Mouse (Mus musculus) embryonic facial prominence, embryonic 11.5 days (tissue): ENCODE measurements at regions not wholly inside any gene's neighbourhood (a gene's known extent, or its start where the extent isn't known, plus 50 kb on each side); places are given as distances from the start of the nearest gene placed in this dataset.

Experiments used
- ATAC-seq: fragments of 200-750 bp; cut with Nextera tagmentation; replicated peaks from 2 replicates; pipeline ENCODE4 v1.8.0; 2017; ENCODE audit warnings: low read depth; ENCODE audit not compliant: insufficient number of reproducible peaks, low FRiP score, low TSS enrichment
- DNase-seq: peaks from one replicate; pipeline ENCODE4 v3.0.0-alpha.2; 2015; ENCODE audit warnings: low spot score
- H3K27ac ChIP-seq: fragments of 300-500 bp; sonication (generic); replicated peaks from 2 replicates; pipeline ENCODE4 v1.5.1; 2014; ENCODE audit warnings: mild to moderate bottlenecking, low read depth, low read length, control low read depth
- H3K27me3 ChIP-seq: fragments of 300-500 bp; sonication (generic); 2 replicates; pipeline ENCODE4 v1.6.1; 2014; ENCODE audit warnings: mild to moderate bottlenecking, low read length, moderate library complexity, mixed read lengths; ENCODE audit not compliant: control insufficient read depth, insufficient read depth
- H3K36me3 ChIP-seq: fragments of 300-500 bp; sonication (generic); replicated peaks from 2 replicates; pipeline ENCODE4 v1.6.1; 2014; ENCODE audit warnings: low read depth, mild to moderate bottlenecking, low read length, moderate library complexity, mixed read lengths; ENCODE audit not compliant: control insufficient read depth, insufficient read depth
- H3K4me1 ChIP-seq: fragments of 300-500 bp; sonication (generic); 2 replicates; pipeline ENCODE4 v1.6.1; 2014; ENCODE audit warnings: low read length, mixed read lengths; ENCODE audit not compliant: control insufficient read depth, insufficient read depth
- H3K4me2 ChIP-seq: fragments of 300-500 bp; sonication (generic); 2 replicates; pipeline ENCODE4 v1.6.1; 2014; ENCODE audit warnings: low read depth, mild to moderate bottlenecking, control low read depth, low read length, moderate library complexity
- H3K4me3 ChIP-seq: fragments of 300-500 bp; sonication (generic); 2 replicates; pipeline ENCODE4 v1.5.1; 2014; ENCODE audit warnings: low read depth, low read length, control low read depth
- H3K9ac ChIP-seq: fragments of 300-500 bp; sonication (generic); replicated peaks from 2 replicates; pipeline ENCODE4 v1.6.1; 2014; ENCODE audit warnings: mild to moderate bottlenecking, control low read depth, low read length
- H3K9me3 ChIP-seq: fragments of 300-500 bp; sonication (generic); replicated peaks from 2 replicates; pipeline ENCODE4 v1.6.1; 2016; ENCODE audit warnings: mild to moderate bottlenecking, low read length, inconsistent platforms, mixed read lengths; ENCODE audit not compliant: control insufficient read depth
- WGBS: fragments of 180-500 bp; shearing (Covaris S2); extraction: QIAGEN DNeasy Blood & Tissue Kit; methylation state at CpG from one replicate; pipeline ENCODE4 v1.1.7; 2014; 5-methylcytosine and 5-hydroxymethylcytosine counted together

DNA sequence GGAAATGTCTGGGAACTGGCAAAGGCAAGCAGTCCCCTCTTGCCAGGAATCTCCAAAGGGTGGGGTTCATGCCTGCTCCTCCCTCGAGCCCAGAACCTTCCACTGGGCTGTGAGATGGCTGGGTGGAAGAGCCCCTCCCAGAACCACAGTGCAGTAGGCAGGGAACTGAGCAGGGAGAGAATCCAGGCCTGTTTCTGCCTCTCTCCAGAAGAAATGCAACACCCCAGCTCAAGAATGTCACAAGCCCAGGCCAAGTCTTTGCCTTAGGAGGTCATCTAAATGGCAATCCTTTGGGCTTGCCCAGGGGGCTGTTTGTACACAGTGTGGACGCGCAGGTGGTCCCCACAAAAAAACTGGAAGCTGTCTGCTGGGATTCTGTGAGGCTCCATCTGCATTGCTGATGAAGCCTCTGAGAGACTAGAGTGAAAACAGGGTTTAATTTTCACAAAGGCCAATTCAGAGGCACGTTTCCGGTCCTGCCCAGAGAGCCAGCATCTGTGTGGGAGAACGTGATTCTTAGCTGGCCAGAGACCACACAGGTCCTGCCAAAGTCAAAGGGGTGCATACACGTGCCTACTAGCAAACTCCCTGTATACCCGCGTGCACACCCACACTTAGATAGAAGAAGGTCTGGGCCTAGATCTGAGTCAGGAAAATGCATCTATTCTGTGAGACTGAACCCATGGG is 129.0 kb downstream of the Hmg20a start:
- no peaks in the 10 kb centered on the region for H3K27me3 ChIP-seq
- H3K4me1 ChIP-seq = no peaks in the 10 kb centered on the region; the same call in 1 of the 2 replicates
- DNase-seq (no peak), ATAC-seq (no peak)
- no peak overlapping the region for H3K9ac ChIP-seq
- no peak overlapping the region for H3K27ac ChIP-seq
- H3K9me3 ChIP-seq = no peaks in the 10 kb centered on the region
- H3K36me3 ChIP-seq = no peaks in the 10 kb centered on the region
- H3K4me3 ChIP-seq = no peak overlapping the region
- H3K4me2 ChIP-seq = no peak overlapping the region
- WGBS = 53% methylated on average over 9 of the region's 9 CpGs

- Histone ChIP-seq H3K36me3 (no peaks in the 10 kb centered on the region), H3K27ac (no peak overlapping the region), H3K4me2 (no peak overlapping the region), H3K4me3 (no peak overlapping the region), H3K9ac (no peak overlapping the region), H3K9me3 (no peaks in the 10 kb centered on the region), H3K4me1 (peaks cover 4% of the 10 kb centered on the region; the same call in 1 of the 2 replicates), H3K27me3 (no peaks in the 10 kb centered on the region)
- 73% methylated on average over 8 of the region's 8 CpGs for WGBS
- no peak for ATAC-seq
- DNase-seq = no peak
Measured at GRCm38 (mm10) chr9:56549774-56550173, 131.4 kb downstream of the Hmg20a start.

DNA sequence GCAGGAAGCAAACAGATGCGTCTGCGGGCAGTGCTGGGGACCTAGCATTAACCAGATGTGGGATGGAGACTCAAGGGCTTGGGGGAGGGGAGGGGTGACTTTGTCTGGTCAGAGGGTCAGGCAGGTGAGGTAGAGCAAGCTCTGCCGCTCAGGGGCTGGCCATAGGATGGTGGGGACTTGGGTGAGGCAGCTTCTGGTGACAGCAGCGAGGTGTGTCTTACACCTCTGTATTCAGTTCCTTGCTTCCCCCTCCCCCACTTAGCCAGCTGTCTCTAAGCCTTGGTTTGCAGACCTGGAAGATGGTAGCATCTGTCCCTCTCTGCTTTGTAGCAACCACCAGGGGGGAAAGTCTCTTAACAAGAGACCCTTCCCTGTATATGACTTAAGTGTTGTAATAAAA is 131.8 kb downstream of the Hmg20a start:
- H3K9ac ChIP-seq = no peak overlapping the region
- H3K36me3 ChIP-seq = no peaks in the 10 kb centered on the region
- H3K4me1 ChIP-seq = peaks cover 4% of the 10 kb centered on the region; the same call in 1 of the 2 replicates
- 50% methylated on average over 4 of the region's 4 CpGs for WGBS
- H3K27me3 ChIP-seq = no peaks in the 10 kb centered on the region
- no peak overlapping the region for H3K4me3 ChIP-seq
- H3K4me2 ChIP-seq = no peak overlapping the region
- H3K9me3 ChIP-seq = no peaks in the 10 kb centered on the region
- DNase-seq (no peak), ATAC-seq (no peak)
- no peak overlapping the region for H3K27ac ChIP-seq

DNA sequence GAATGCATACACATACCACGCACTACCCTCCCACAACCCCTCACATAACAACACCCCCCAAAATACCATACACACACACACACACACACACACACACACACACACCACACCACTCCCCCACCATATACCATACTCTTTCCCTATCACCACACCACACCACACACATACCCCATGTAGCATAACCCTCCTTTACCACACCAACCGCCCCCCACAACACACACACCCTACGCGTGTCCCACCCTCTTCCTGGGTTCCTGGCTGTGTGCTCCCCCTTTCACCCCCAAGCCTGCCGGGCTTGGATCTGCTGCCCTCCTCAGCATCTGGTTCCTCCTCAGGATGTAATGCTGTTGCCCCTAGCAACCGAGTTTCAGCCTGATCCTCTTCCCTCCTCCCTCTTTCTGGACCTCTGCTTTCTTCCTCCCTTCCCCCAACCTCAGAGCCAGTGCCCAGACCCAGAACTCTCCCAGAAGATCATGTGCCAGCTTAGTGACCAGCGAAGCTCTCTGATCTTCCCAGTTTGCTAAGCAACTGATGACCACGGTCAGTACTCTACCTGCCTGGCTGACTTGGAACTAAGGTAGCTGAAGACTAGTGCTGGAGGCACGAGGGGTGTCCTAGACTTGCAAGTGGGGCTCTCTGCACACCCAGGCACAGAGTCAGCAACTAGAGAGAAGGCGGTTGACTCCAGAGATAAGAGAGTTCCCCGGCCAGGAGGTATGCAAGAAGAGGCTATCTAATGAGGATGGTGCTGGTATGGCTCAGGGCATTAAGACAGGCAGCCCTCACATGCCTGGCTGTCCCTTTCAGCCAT is 133.2 kb downstream of the Hmg20a start:
- Histone ChIP-seq H3K9me3 (no peaks in the 10 kb centered on the region), H3K36me3 (no peaks in the 10 kb centered on the region), H3K4me3 (no peak overlapping the region), H3K9ac (no peak overlapping the region), H3K27ac (no peak overlapping the region), H3K4me1 (peaks cover 4% of the 10 kb centered on the region; the same call in 1 of the 2 replicates), H3K27me3 (no peaks in the 10 kb centered on the region), H3K4me2 (no peak overlapping the region)
- 65% methylated on average over 11 of the region's 11 CpGs for WGBS
- ATAC-seq (no peak), DNase-seq (peak; percentile 51)

DNA sequence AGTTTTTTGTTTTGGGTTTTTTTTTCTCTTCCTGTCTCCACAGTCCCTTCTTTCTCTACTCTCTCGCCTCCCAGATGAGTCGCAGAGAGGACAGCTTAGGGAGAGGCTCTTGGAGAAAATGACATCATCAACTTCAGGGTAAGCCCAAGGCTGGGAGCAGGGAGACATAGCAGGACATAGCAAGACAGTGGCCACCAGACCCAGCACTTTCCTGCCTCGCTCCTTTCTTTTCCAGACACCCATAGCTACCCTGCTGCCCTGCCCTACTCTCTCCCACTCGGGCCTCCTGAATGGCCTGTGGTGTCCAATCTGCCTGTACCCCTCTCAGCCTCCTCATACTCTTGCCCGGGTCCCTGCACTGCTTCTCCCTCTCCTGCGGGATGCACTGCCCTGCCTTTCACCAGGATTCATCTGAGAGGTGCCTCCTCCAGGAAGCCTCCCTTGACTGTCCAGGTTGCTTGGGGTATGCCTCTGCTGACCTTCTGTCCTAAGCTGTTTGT is 133.8 kb downstream of the Hmg20a start:
- WGBS = 60% methylated on average over 6 of the region's 6 CpGs
- H3K9ac ChIP-seq = no peak overlapping the region
- DNase-seq (no peak), ATAC-seq (no peak)
- H3K9me3 ChIP-seq = no peaks in the 10 kb centered on the region
- H3K4me2 ChIP-seq = no peak overlapping the region
- H3K27me3 ChIP-seq = no peaks in the 10 kb centered on the region
- peaks cover 4% of the 10 kb centered on the region; the same call in 1 of the 2 replicates for H3K4me1 ChIP-seq
- H3K4me3 ChIP-seq = no peak overlapping the region
- H3K36me3 ChIP-seq = no peaks in the 10 kb centered on the region
- no peak overlapping the region for H3K27ac ChIP-seq

GRCm38 (mm10) chr9:56552766-56553165 is 134.4 kb downstream of the Hmg20a start:
- Histone ChIP-seq H3K9ac (no peak overlapping the region), H3K4me1 (peaks cover 4% of the 10 kb centered on the region; the same call in 1 of the 2 replicates), H3K36me3 (no peaks in the 10 kb centered on the region), H3K9me3 (no peaks in the 10 kb centered on the region), H3K27me3 (no peaks in the 10 kb centered on the region), H3K27ac (no peak overlapping the region), H3K4me2 (no peak overlapping the region), H3K4me3 (no peak overlapping the region)
- DNase-seq (peak; percentile 80), ATAC-seq (peak; percentile 62; the same call in 1 of the 2 replicates)
- 0% methylated on average over 1 of the region's 1 CpGs for WGBS

DNA sequence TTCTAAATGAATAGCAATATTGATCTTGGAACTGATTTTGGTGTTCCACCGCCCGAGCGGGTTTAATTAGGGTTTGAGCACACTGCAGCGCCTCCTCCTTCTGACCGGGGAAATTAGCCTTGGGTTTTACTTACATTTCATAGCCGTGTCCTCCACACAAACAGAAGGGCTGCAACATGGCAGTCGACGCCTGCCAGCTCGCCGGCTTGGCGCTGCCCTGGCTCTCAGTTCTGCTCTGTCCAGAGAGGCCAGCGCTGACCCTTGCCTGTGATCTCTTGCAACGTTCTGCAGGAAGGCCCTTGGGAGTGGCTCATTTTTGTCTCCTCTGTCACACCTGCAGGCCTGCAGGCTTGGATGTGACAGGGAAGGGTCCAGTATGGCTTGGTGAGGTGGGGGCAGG is 135.2 kb downstream of the Hmg20a start:
- 55% methylated on average over 13 of the region's 13 CpGs for WGBS
- DNase-seq (no peak), ATAC-seq (no peak)
- Histone ChIP-seq H3K4me2 (no peak overlapping the region), H3K27ac (peak overlapping the region; percentile 20; the same call in 1 of the 2 replicates), H3K9me3 (no peaks in the 10 kb centered on the region), H3K4me1 (peaks cover 4% of the 10 kb centered on the region; the same call in 1 of the 2 replicates), H3K36me3 (no peaks in the 10 kb centered on the region), H3K4me3 (no peak overlapping the region), H3K9ac (no peak overlapping the region), H3K27me3 (no peaks in the 10 kb centered on the region)

DNA sequence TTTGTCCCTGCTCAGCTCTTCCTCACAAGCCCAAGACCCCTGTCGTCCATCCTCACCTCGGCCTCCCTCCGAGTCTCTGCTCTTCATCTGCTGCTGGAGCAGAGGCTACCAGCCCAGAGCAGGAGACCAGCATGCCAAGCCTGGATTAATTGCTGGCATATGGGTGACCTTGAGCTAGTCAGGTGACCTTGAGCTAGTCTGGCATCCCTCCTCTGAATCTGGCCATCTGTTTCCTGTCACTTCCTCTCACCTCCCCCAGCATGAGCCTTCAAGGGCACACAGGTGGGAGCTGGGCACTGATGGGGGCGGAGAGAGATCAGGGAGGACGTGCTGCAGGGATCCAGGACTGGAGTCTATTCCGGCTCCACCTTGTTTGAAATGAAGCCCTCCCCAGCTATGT is 135.7 kb downstream of the Hmg20a start:
- Histone ChIP-seq H3K27me3 (no peaks in the 10 kb centered on the region), H3K9me3 (no peaks in the 10 kb centered on the region), H3K9ac (no peak overlapping the region; the same call in 1 of the 2 replicates), H3K4me3 (no peak overlapping the region), H3K27ac (0 out of 2 replicates have a peak overlapping the region, but pooled peaks have one; percentile 20), H3K4me2 (no peak overlapping the region), H3K4me1 (peaks cover 4% of the 10 kb centered on the region; the same call in 1 of the 2 replicates), H3K36me3 (no peaks in the 10 kb centered on the region)
- WGBS = 33% methylated on average over 6 of the region's 6 CpGs
- ATAC-seq (no peak), DNase-seq (peak; percentile 40)
